Mouse (Mus musculus): ENCODE data around the gene Denr. TPM values are rescaled to one million over a fixed set of nuclear protein-coding genes. Genes with fewer than 3 reads are reported as not detected.
A peak's percentile ranks its signal among the peaks of the same experiment; 100 is the strongest.

Denr gene
- 10 to 100 TPM; 54.7 to 74.1 TPM for total RNA-seq (2021)
- long read RNA-seq, experiment 1, transcript Denr-201 (8 exons, 2,339 nt) = major isoform, 8 of 12 reads
- long read RNA-seq, experiment 1, partial matches to known transcripts = 0 of 12 reads
- long read RNA-seq, experiment 1, other reads (novel, unspliced or antisense) = 4 of 12 reads
- long read RNA-seq, experiment 2, transcript Denr-201 (8 exons, 2,339 nt) = major isoform, 24 of 40 reads
- long read RNA-seq, experiment 2, partial matches to known transcripts = 8 of 40 reads
- long read RNA-seq, experiment 2, other reads (novel, unspliced or antisense) = 8 of 40 reads

- peak; percentile 100 for DNase-seq (ENCODE audit: low spot score in 2 of 2)
Measured at GRCm38 (mm10) chr5:123906976-123907630, at the start of gene Denr. Gene Denr (plus strand): TSS chr5:123907175.

- no peak for DNase-seq (ENCODE audit: low spot score in 2 of 2)
Measured at GRCm38 (mm10) chr5:123858798-123859197, 48.2 kb upstream of the Denr start.

GRCm38 (mm10) chr5:123862374-123863350, 44.3 kb upstream of the Denr start:
- no peak for DNase-seq (ENCODE audit: low spot score in 2 of 2)

- no peak for DNase-seq (ENCODE audit: low spot score in 2 of 2)
Measured at GRCm38 (mm10) chr5:123863934-123864333, 43.0 kb upstream of the Denr start.

- no peak for DNase-seq (ENCODE audit: low spot score in 2 of 2)
Measured at GRCm38 (mm10) chr5:123865365-123865764, 41.6 kb upstream of the Denr start, which contains the start of gene Hcar2. Gene Hcar2 (minus strand): TSS chr5:123865499.

GRCm38 (mm10) chr5:123866457-123866856, 40.5 kb upstream of the Denr start:
- DNase-seq (ENCODE audit: low spot score in 2 of 2) = no peak

- no peak for DNase-seq (ENCODE audit: low spot score in 2 of 2)
Measured at GRCm38 (mm10) chr5:123869615-123870014, 37.4 kb upstream of the Denr start.

GRCm38 (mm10) chr5:123874177-123874576, 32.8 kb upstream of the Denr start:
- no peak for DNase-seq (ENCODE audit: low spot score in 2 of 2)

- DNase-seq (ENCODE audit: low spot score in 2 of 2) = no peak
Measured at GRCm38 (mm10) chr5:123878056-123878455, 28.9 kb upstream of the Denr start.

GRCm38 (mm10) chr5:123879928-123880327, 27.0 kb upstream of the Denr start, which contains the start of gene Hcar1:
Gene Hcar1 (minus strand): TSS chr5:123880020.
- DNase-seq (ENCODE audit: low spot score in 2 of 2) = no peak

- DNase-seq (ENCODE audit: low spot score in 2 of 2) = no peak
Measured at GRCm38 (mm10) chr5:123880778-123881177, 26.2 kb upstream of the Denr start.

- DNase-seq (ENCODE audit: low spot score in 2 of 2) = no peak
Measured at GRCm38 (mm10) chr5:123883891-123884290, 23.1 kb upstream of the Denr start.

- no peak for DNase-seq (ENCODE audit: low spot score in 2 of 2)
Measured at GRCm38 (mm10) chr5:123884332-123884731, 22.6 kb upstream of the Denr start.

- DNase-seq (ENCODE audit: low spot score in 2 of 2) = no peak
Measured at GRCm38 (mm10) chr5:123886365-123886764, 20.6 kb upstream of the Denr start.

GRCm38 (mm10) chr5:123890312-123890711, 16.7 kb upstream of the Denr start:
- DNase-seq (ENCODE audit: low spot score in 2 of 2) = no peak

GRCm38 (mm10) chr5:123890987-123891386, 16.0 kb upstream of the Denr start:
- DNase-seq (ENCODE audit: low spot score in 2 of 2) = no peak

- DNase-seq (ENCODE audit: low spot score in 2 of 2) = no peak
Measured at GRCm38 (mm10) chr5:123891669-123892068, 15.3 kb upstream of the Denr start.

- DNase-seq (ENCODE audit: low spot score in 2 of 2) = no peak
Measured at GRCm38 (mm10) chr5:123893520-123893919, 13.5 kb upstream of the Denr start.

- no peak for DNase-seq (ENCODE audit: low spot score in 2 of 2)
Measured at GRCm38 (mm10) chr5:123896395-123896794, 10.6 kb upstream of the Denr start.

GRCm38 (mm10) chr5:123897352-123897751, 9.6 kb upstream of the Denr start:
- DNase-seq (ENCODE audit: low spot score in 2 of 2) = no peak

- no peak for DNase-seq (ENCODE audit: low spot score in 2 of 2)
Measured at GRCm38 (mm10) chr5:123904059-123904672, 2.8 kb upstream of the Denr start.

Measured in adrenal gland, adult 18-20 months (tissue).